Mouse (Mus musculus): ENCODE measurements at regions not wholly inside any gene's neighbourhood (a gene's known extent, or its start where the extent isn't known, plus 50 kb on each side); places are given as distances from the start of the nearest gene placed in this dataset.

GRCm38 (mm10) chr13:51991339-51991738 is 144.9 kb downstream of the Gadd45g start:
- TF ChIP-seq CTCF (IDR thresholded peaks at IDR 0.05; ENCODE audit: borderline replicate concordance, insufficient read depth, low read depth, low read length) (no peak), POLR2A (IDR thresholded peaks at IDR 0.05; ENCODE audit: borderline replicate concordance, insufficient read depth, low read length) (no peak)
